ENCODE assay signal across 8 mouse cellular contexts in the genomic region with DNA sequence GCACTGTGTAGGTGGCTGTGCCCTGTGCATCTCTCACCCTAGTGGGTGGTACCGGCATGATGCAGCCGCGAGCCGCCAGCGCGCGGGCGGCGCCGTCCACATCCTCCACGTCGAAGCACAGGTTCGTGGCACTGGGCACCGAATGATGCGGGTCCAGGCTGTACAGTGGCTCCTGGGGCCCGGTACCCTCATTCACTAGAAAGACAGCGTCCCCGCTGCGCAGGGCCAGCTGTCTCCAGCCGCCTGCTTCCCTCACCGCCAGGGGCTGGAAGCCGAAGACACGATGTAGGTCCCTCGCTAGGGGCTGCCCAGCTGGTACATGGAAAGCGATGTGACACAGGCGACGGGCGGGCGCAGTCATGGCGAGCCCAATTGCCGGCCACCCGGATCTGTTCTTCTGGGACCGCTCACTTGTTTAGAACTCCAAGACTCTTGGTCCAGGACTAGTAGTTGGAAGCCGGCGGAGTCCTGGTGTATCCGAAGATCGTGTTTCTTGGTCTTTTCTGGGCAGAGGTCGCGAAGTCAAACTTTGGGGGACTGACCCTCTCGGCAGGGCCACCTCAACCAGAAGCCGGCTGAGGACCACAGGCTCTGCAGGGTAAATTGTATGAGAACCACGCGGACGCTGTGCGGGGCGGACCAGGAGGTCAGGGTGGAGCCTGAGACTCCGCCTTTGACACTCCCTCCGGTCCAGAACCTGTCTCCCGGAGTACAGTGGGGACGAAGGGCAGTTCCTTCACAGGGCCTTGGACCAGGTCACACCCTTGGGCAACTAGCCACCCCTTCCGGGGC. TPM values are rescaled to one million over a fixed set of nuclear protein-coding genes. Genes with fewer than 3 reads are reported as not detected.
DNase-seq lines count a peak whose midpoint lies in the region; ATAC-seq lines count a peak whose summit lies in the region.

No protein-coding gene starts in this region.

- under 1% methylated on average over 51 of the region's 51 CpGs for WGBS in forebrain, embryonic 11.5 days

- peak overlapping the region; percentile 58 for H3K9ac ChIP-seq in forebrain, embryonic 11.5 days (ENCODE audit: low read length)

- H3K27me3 ChIP-seq in forebrain, embryonic 11.5 days (ENCODE audit: control insufficient read depth, insufficient read depth, low read length), result peaks cover 13% of the 10 kb centered on the region

- H3K4me2 ChIP-seq in forebrain, embryonic 11.5 days (ENCODE audit: low read depth, low read length, severe bottlenecking), result peak overlapping the region; percentile 98

- no peaks in the 10 kb centered on the region for H3K9me3 ChIP-seq in forebrain, embryonic 11.5 days (ENCODE audit: control insufficient read depth, low read length)

- peak overlapping the region; percentile 37 for H3K4me3 ChIP-seq in forebrain, embryonic 11.5 days (ENCODE audit: low read depth, low read length)

- H3K27ac ChIP-seq in forebrain, embryonic 11.5 days (ENCODE audit: low read depth, low read length), result no peak overlapping the region

- H3K36me3 ChIP-seq in forebrain, embryonic 11.5 days (ENCODE audit: control insufficient read depth, insufficient read depth, low read length), result no peaks in the 10 kb centered on the region; the same call in 1 of the 2 replicates

- H3K4me1 ChIP-seq in forebrain, embryonic 11.5 days (replicated peaks; ENCODE audit: control insufficient read depth, insufficient read depth, low read length), result peaks cover 13% of the 10 kb centered on the region; the same call in 1 of the 2 replicates

- intact Hi-C loops in heart, postnatal 25 days (cut with DNase I), result no loop called here

- peak; percentile 69 for ATAC-seq in forebrain, embryonic 11.5 days (replicated peaks; ENCODE audit: low FRiP score)

- DNase-seq in ES-CJ7 (ENCODE audit: low read depth, low spot score), result peak; percentile 73
- DNase-seq in c-Kit-negative CD71-positive TER-119-positive erythroid progenitor cells, embryonic 14.5 days (ENCODE audit: low read depth, low spot score), result peak; percentile 42
- DNase-seq in forebrain, embryonic 11.5 days (ENCODE audit: low spot score), result peak; percentile 79
- DNase-seq in heart, postnatal 25 days (ENCODE audit: low spot score), result peak; percentile 61
- peak; percentile 79 to 85 for DNase-seq in kidney, postnatal 4 days
- DNase-seq in lung, postnatal 25 days (ENCODE audit: low spot score), result peak; percentile 81
- DNase-seq in ovary, postnatal 10 days (ENCODE audit: low spot score), result peak; percentile 53
- peak; percentile 36 to 37 for DNase-seq in thymus, postnatal 36 days

RNA-seq across cellular contexts. Expression of gene Hpdl, which starts 0.4 kb away (rescaled TPM):
- 1.5 and 1.6 TPM in 2 replicates for polyA plus RNA-seq in forebrain, embryonic 11.5 days (2014; fragmentation: Nextera tagmentation; extraction: Ambion mirVana)
- total RNA-seq in heart, postnatal 25 days (2021), result 1 to 10 TPM; 4.2 to 4.8 TPM

RNA-seq across cellular contexts. Expression of gene Mutyh, which starts 13.6 kb away (rescaled TPM):
- polyA plus RNA-seq in forebrain, embryonic 11.5 days (2014; fragmentation: Nextera tagmentation; extraction: Ambion mirVana), result 20.3 and 20.9 TPM in 2 replicates
- 1 to 10 TPM; 1.5 to 1.6 TPM for total RNA-seq in heart, postnatal 25 days (2021)

RNA-seq across cellular contexts. Expression of gene Toe1, which starts 13.7 kb away (rescaled TPM):
- 34.3 and 37.0 TPM in 2 replicates for polyA plus RNA-seq in forebrain, embryonic 11.5 days (2014; fragmentation: Nextera tagmentation; extraction: Ambion mirVana)
- total RNA-seq in heart, postnatal 25 days (2021), result 1 to 10 TPM; 6.9 to 8.2 TPM

RNA-seq across cellular contexts. Expression of gene Zswim5, which starts 56.1 kb away (rescaled TPM):
- 10.9 and 12.4 TPM in 2 replicates for polyA plus RNA-seq in forebrain, embryonic 11.5 days (2014; fragmentation: Nextera tagmentation; extraction: Ambion mirVana)
- total RNA-seq in heart, postnatal 25 days (2021), result 1 to 10 TPM in 1 of 2 experiments, under 1 TPM in 1; 0.94 to 1.2 TPM
